Mouse (Mus musculus) limb, embryonic 12.5 days (tissue): Measurements from ENCODE around the gene Nckap5. TPM values are rescaled to one million over a fixed set of nuclear protein-coding genes. Genes with fewer than 3 reads are reported as not detected.

ENCODE experiments used
- ATAC-seq: fragments of 200-750 bp; cut with Nextera tagmentation; 2 replicates; pipeline ENCODE4 v1.8.0; 2017; ENCODE audit warnings: low read depth, moderate TSS enrichment; ENCODE audit not compliant: insufficient number of reproducible peaks, insufficient read depth, low FRiP score, low TSS enrichment
- H3K27ac ChIP-seq: fragments of 300-500 bp; sonication (generic); 2 replicates; pipeline ENCODE4 v1.5.1; 2016; ENCODE audit warnings: mild to moderate bottlenecking, moderate library complexity
- H3K27me3 ChIP-seq: fragments of 300-500 bp; sonication (generic); 2 replicates; pipeline ENCODE4 v1.6.1; 2016; ENCODE audit warnings: mild to moderate bottlenecking, moderate library complexity
- H3K36me3 ChIP-seq: fragments of 300-500 bp; sonication (generic); 2 replicates; pipeline ENCODE4 v1.6.1; 2016; ENCODE audit warnings: mild to moderate bottlenecking, moderate library complexity
- H3K4me1 ChIP-seq: fragments of 300-500 bp; sonication (generic); replicated peaks from 2 replicates; pipeline ENCODE4 v1.6.1; 2016
- H3K4me2 ChIP-seq: fragments of 300-500 bp; sonication (generic); 2 replicates; pipeline ENCODE4 v1.6.1; 2016; ENCODE audit warnings: mild to moderate bottlenecking, moderate library complexity
- H3K4me3 ChIP-seq: fragments of 300-500 bp; sonication (generic); replicated peaks from 2 replicates; pipeline ENCODE4 v1.5.1; 2016; ENCODE audit warnings: mild to moderate bottlenecking
- H3K9ac ChIP-seq: fragments of 300-500 bp; sonication (generic); replicated peaks from 2 replicates; pipeline ENCODE4 v1.6.1; 2016; ENCODE audit warnings: mild to moderate bottlenecking, moderate library complexity
- H3K9me3 ChIP-seq: fragments of 300-500 bp; sonication (generic); 2 replicates; pipeline ENCODE4 v1.6.1; 2016; ENCODE audit warnings: mild to moderate bottlenecking, moderate library complexity
- WGBS: fragments of 180-500 bp; shearing (Covaris S2); methylation state at CpG from one replicate; pipeline ENCODE4 v1.1.7; 2016; 5-methylcytosine and 5-hydroxymethylcytosine counted together
- polyA plus RNA-seq: library from polyadenylated mRNA; unstranded; fragments of >200 nt; fragmentation: Nextera tagmentation; extraction: Ambion mirVana; gene quantifications from 2 replicates; pipeline ENCODE4 v1.2.1, GENCODE M21; 2016

Gene Nckap5
- polyA plus RNA-seq, 1 experiment from 2014 or later: 7.7 TPM

DNA sequence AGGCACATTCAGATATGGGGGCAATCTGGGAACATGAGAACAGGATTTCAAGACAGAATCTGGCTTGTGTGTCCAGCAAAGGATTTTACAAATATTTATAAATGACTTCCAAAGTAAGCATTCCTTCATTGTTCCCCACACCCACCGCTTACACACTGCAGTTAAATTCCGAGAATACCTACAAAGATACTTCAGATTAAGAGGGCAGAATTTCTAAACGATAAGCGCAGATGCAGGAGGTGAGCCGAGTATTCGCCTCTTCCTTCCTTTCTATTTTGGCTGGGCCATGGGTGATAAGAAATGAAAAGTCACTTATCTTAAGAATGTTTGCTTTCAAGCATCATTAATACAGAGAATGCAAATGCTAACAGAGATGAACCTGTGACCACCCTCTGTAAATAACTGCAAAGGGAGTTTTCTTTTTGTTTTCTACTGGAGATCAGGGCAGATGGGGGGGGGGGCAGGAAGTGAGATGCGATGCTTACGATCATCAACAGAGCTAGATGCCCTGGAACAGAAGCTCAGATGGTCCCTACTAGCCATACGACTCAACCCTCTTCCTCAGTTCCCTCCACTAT, 213.0 kb downstream of the Nckap5 start:
- Histone ChIP-seq H3K9me3 (no peaks in the 10 kb centered on the region), H3K4me3 (no peak overlapping the region), H3K4me2 (no peak overlapping the region), H3K27ac (no peak overlapping the region), H3K27me3 (no peaks in the 10 kb centered on the region), H3K36me3 (no peaks in the 10 kb centered on the region), H3K9ac (no peak overlapping the region), H3K4me1 (0 out of 2 replicates have a peak, but pooled peaks cover 7% of the 10 kb centered on the region)
- no peak for ATAC-seq
- WGBS: 80% methylated on average over 9 of the region's 9 CpGs

DNA sequence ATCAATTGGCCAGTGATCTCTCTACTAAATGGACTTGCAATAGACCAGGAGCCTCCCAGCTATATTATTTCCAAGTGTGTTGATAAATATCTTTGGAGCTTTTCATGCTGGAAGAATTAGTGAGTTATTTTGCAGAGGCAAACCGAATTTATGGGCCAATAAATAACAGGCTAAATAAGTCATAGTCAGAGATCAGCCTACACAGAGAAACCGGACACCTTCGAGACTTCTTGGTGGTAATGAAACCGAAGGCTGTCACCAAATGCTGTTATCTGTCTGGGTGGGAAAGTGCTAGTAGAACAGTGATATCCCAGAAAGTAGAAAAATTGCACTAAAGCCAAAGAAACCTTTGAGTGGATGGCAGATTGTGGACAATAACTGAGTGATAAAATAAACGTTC, 213.6 kb downstream of the Nckap5 start:
- Histone ChIP-seq H3K36me3 (no peaks in the 10 kb centered on the region), H3K27ac (no peak overlapping the region), H3K4me2 (no peak overlapping the region), H3K4me1 (0 out of 2 replicates have a peak, but pooled peaks cover 5% of the 10 kb centered on the region), H3K9me3 (no peaks in the 10 kb centered on the region), H3K9ac (no peak overlapping the region), H3K27me3 (no peaks in the 10 kb centered on the region), H3K4me3 (no peak overlapping the region)
- ATAC-seq: no peak
- 41% methylated on average over 5 of the region's 5 CpGs for WGBS

DNA sequence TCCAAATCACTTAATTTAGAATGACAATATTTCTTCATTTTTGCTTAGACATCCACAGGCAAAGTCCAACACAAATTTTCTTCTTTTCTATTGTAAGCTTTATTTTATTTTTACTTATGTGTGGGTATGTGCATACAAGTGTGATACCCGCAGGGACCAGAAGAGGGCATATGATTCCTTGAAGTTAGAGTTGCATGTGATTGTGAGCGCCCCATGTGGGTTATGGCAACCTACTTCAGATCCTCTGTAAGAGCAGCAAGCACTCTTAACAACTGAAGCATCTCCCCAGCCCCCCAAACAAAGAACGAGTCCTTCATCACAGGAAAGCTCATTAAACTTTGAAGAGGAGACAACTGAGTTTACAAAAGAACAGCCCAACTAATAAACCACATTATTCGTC, 217.7 kb downstream of the Nckap5 start:
- H3K4me1 ChIP-seq: 0 out of 2 replicates have a peak, but pooled peaks cover 3% of the 10 kb centered on the region
- 80% methylated on average over 4 of the region's 4 CpGs for WGBS
- no peak overlapping the region for H3K4me3 ChIP-seq
- no peak for ATAC-seq
- no peaks in the 10 kb centered on the region for H3K27me3 ChIP-seq
- H3K4me2 ChIP-seq: no peak overlapping the region
- no peaks in the 10 kb centered on the region for H3K36me3 ChIP-seq
- H3K9me3 ChIP-seq: no peaks in the 10 kb centered on the region
- no peak overlapping the region for H3K27ac ChIP-seq
- H3K9ac ChIP-seq: no peak overlapping the region

- H3K4me3 ChIP-seq: no peak overlapping the region
- no peaks in the 10 kb centered on the region for H3K9me3 ChIP-seq
- no peaks in the 10 kb centered on the region for H3K36me3 ChIP-seq
- H3K4me1 ChIP-seq: peaks cover 22% of the 10 kb centered on the region
- no peak overlapping the region for H3K27ac ChIP-seq
- H3K27me3 ChIP-seq: peaks cover 5% of the 10 kb centered on the region; the same call in 1 of the 2 replicates
- WGBS: 73% methylated on average over 4 of the region's 4 CpGs
- no peak for ATAC-seq
- no peak overlapping the region for H3K4me2 ChIP-seq
- H3K9ac ChIP-seq: no peak overlapping the region
These were observed 222.0 kb downstream of the Nckap5 start for GRCm38 (mm10) chr1:126608586-126608985.

DNA sequence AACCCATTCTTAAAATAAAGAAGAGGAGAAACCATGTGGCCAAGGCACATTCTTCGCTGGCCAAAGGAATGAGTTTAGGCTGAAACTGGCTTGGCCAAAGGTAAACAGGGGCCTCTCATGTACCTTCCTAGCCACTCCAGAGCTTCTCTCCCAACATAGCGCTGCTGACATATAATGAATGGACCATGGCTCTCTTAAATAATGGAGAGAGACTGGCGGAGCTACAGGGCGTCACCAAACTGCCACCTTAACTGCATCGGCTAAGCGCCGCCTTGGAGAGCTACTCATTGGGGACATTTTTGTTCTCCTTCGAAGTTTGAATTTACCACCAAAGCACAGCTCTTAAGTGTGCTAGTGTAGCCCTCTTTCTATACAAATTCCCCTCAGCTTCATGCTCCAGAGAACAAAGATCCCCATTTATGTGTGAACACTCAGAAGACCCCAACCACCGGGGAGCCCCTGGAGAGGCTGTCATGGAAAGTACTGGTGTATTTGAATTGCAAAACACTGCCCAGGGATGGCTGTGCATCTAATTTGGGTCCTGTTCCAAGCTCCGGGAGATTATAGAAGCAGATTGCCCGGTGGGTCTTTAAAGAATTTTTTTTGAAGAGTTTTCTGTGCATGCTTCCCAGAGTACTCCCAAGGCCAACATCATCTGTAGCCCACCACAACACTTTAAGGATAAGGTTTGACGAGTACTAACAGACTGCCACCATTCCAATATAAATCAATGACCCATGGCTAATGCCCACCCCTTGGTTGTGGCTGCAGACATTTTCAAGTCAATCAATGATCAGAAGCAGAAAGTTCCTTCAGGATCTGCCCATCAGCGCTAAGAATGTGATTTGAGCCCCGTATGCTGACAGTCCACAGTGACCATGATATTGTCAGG, 224.2 kb downstream of the Nckap5 start:
- H3K4me2 ChIP-seq: no peak overlapping the region
- ATAC-seq: no peak
- peaks cover 28% of the 10 kb centered on the region for H3K4me1 ChIP-seq
- H3K9ac ChIP-seq: no peak overlapping the region
- no peaks in the 10 kb centered on the region for H3K9me3 ChIP-seq
- peaks cover 11% of the 10 kb centered on the region; the same call in 1 of the 2 replicates for H3K27me3 ChIP-seq
- WGBS: 88% methylated on average over 14 of the region's 14 CpGs
- H3K4me3 ChIP-seq: no peak overlapping the region
- no peak overlapping the region for H3K27ac ChIP-seq
- no peaks in the 10 kb centered on the region for H3K36me3 ChIP-seq

DNA sequence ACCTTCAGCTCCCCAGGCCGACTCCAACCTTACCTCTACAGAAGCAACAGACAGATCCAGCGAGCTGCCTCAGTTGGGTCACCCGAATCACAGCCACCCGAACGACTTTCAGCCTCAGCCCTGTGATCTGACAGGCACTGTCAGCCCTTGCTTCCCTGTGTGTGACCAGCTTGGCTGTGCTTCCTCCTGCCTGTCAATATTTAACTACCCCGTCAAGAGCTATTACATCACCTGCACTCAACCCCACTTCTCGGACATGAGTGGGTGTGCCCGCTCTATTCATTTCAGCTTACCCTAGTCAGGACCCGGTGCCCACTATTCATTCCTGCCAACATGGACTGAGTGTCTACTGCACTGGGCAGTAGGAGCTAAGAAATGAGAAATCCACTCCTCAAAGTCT, 226.0 kb downstream of the Nckap5 start:
- WGBS: 81% methylated on average over 9 of the region's 9 CpGs
- ATAC-seq: no peak
- H3K27ac ChIP-seq: no peak overlapping the region
- H3K36me3 ChIP-seq: no peaks in the 10 kb centered on the region
- no peak overlapping the region for H3K4me2 ChIP-seq
- H3K27me3 ChIP-seq: peaks cover 11% of the 10 kb centered on the region; the same call in 1 of the 2 replicates
- H3K4me1 ChIP-seq: peaks cover 39% of the 10 kb centered on the region
- no peaks in the 10 kb centered on the region for H3K9me3 ChIP-seq
- no peak overlapping the region for H3K9ac ChIP-seq
- no peak overlapping the region for H3K4me3 ChIP-seq

- H3K4me3 ChIP-seq: no peak overlapping the region
- peaks cover 39% of the 10 kb centered on the region for H3K4me1 ChIP-seq
- no peaks in the 10 kb centered on the region for H3K9me3 ChIP-seq
- no peak overlapping the region for H3K4me2 ChIP-seq
- 53% methylated on average over 7 of the region's 7 CpGs for whole genome bisulfite sequencing
- H3K27ac ChIP-seq: no peak overlapping the region
- no peaks in the 10 kb centered on the region for H3K36me3 ChIP-seq
- H3K27me3 ChIP-seq: peaks cover 11% of the 10 kb centered on the region; the same call in 1 of the 2 replicates
- no peak for ATAC-seq
- H3K9ac ChIP-seq: no peak overlapping the region
These were observed 226.7 kb downstream of the Nckap5 start for GRCm38 (mm10) chr1:126603771-126604515.

GRCm38 (mm10) chr1:126600596-126600995, 230.0 kb downstream of the Nckap5 start:
- H3K4me2 ChIP-seq: no peak overlapping the region
- no peaks in the 10 kb centered on the region for H3K9me3 ChIP-seq
- H3K4me3 ChIP-seq: no peak overlapping the region
- WGBS: 22% methylated on average over 4 of the region's 4 CpGs
- no peak overlapping the region for H3K27ac ChIP-seq
- H3K27me3 ChIP-seq: peaks cover 11% of the 10 kb centered on the region; the same call in 1 of the 2 replicates
- no peak overlapping the region for H3K9ac ChIP-seq
- H3K36me3 ChIP-seq: no peaks in the 10 kb centered on the region
- H3K4me1 ChIP-seq: peaks cover 35% of the 10 kb centered on the region
- ATAC-seq: no peak

DNA sequence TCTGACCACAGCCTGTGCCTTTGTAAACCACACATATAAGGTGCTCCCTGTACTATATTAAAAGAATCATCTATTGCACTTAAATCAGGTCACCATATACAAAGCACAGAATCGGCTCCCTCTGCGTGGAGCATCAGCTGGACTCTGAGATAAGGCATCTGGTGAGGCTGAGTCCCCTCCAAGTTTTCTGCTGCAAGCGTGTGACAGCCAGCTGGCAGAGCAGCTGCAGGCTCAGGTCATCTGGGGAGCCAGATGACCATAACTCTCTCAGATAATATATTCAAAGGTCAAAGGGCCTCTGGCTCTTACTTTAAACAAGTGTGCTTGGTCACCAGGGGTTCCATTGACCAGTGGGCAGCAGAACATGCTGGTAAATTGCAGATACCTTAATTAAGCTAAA, 233.2 kb downstream of the Nckap5 start:
- Histone ChIP-seq H3K4me1 (peaks cover 25% of the 10 kb centered on the region), H3K27me3 (no peaks in the 10 kb centered on the region), H3K4me2 (no peak overlapping the region), H3K4me3 (no peak overlapping the region), H3K27ac (no peak overlapping the region), H3K36me3 (no peaks in the 10 kb centered on the region), H3K9me3 (no peaks in the 10 kb centered on the region), H3K9ac (no peak overlapping the region)
- ATAC-seq: no peak
- 33% methylated on average over 3 of the region's 3 CpGs for WGBS

GRCm38 (mm10) chr1:126594796-126595195, 235.8 kb downstream of the Nckap5 start:
- no peaks in the 10 kb centered on the region for H3K27me3 ChIP-seq
- H3K27ac ChIP-seq: no peak overlapping the region
- 0 out of 2 replicates have a peak, but pooled peaks cover 13% of the 10 kb centered on the region for H3K4me1 ChIP-seq
- no peak for ATAC-seq
- no peak overlapping the region for H3K4me3 ChIP-seq
- H3K4me2 ChIP-seq: no peak overlapping the region
- H3K9me3 ChIP-seq: no peaks in the 10 kb centered on the region
- no peaks in the 10 kb centered on the region for H3K36me3 ChIP-seq
- 75% methylated on average over 3 of the region's 3 CpGs for WGBS
- no peak overlapping the region for H3K9ac ChIP-seq
